Mouse (Mus musculus): ENCODE data around the gene Mmp24. TPM values are rescaled to one million over a fixed set of nuclear protein-coding genes. Genes with fewer than 3 reads are reported as not detected.

Mmp24 gene
- polyA plus RNA-seq, 1 experiment from 2014 or later = 0.08 TPM

DNA sequence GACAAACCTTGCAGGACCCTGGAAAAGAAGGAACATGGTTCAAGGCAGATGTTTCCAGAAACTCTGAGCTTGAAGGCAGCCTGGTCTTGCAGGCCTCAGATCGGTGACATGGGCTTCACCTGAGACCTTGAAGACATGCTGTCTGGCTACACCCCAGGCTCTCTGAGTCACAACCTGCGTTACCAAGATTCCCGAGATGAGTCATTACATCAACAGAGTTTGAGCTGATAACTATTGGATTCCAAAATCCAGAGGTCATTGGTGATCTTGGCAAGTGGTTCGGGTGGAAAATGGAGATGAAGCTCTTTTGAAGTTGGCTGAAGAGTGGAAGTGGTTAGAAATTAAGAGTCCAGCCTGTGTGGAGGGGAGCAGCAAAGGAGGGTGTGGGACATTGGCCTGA lies 34.5 kb downstream of the Mmp24 start:
- ATAC-seq (replicated peaks; ENCODE audit: low FRiP score, low read depth) (no peak), DNase-seq (ENCODE audit: low spot score) (no peak)
- TF ChIP-seq CTCF (IDR thresholded peaks at IDR 0.05; ENCODE audit: low read depth) = no peak
- H3K4me1 ChIP-seq (replicated peaks; ENCODE audit: insufficient read depth, low read length) = 0 out of 2 replicates have a peak, but pooled peaks cover 4% of the 10 kb centered on the region
- H3K4me2 ChIP-seq (ENCODE audit: low read length) = no peak overlapping the region
- H3K27ac ChIP-seq = no peak overlapping the region
- H3K27me3 ChIP-seq (ENCODE audit: insufficient read depth, low read length) = no peaks in the 10 kb centered on the region
- WGBS = 83% methylated on average over 4 of the region's 4 CpGs
- no peaks in the 10 kb centered on the region for H3K9me3 ChIP-seq (replicated peaks; ENCODE audit: low read length)
- H3K36me3 ChIP-seq (ENCODE audit: insufficient read depth, low read length) = no peaks in the 10 kb centered on the region
- H3K4me3 ChIP-seq (replicated peaks; ENCODE audit: low read depth, low read length) = no peak overlapping the region
- H3K9ac ChIP-seq (ENCODE audit: low read depth, low read length) = no peak overlapping the region

- H3K9me3 ChIP-seq (replicated peaks; ENCODE audit: low read length) = no peaks in the 10 kb centered on the region
- no peak overlapping the region for H3K9ac ChIP-seq (ENCODE audit: low read depth, low read length)
- peak; percentile 88 for TF ChIP-seq CTCF (IDR thresholded peaks at IDR 0.05; ENCODE audit: low read depth)
- ATAC-seq (replicated peaks; ENCODE audit: low FRiP score, low read depth) (no peak), DNase-seq (ENCODE audit: low spot score) (peak; percentile 81)
- H3K27me3 ChIP-seq (ENCODE audit: insufficient read depth, low read length) = no peaks in the 10 kb centered on the region
- no peak overlapping the region for H3K4me3 ChIP-seq (replicated peaks; ENCODE audit: low read depth, low read length)
- 38% methylated on average over 16 of the region's 16 CpGs for WGBS
- 0 out of 2 replicates have a peak, but pooled peaks cover 4% of the 10 kb centered on the region for H3K4me1 ChIP-seq (replicated peaks; ENCODE audit: insufficient read depth, low read length)
- no peak overlapping the region for H3K4me2 ChIP-seq (ENCODE audit: low read length)
- no peak overlapping the region for H3K27ac ChIP-seq
- H3K36me3 ChIP-seq (ENCODE audit: insufficient read depth, low read length) = no peaks in the 10 kb centered on the region
These were observed 36.8 kb downstream of the Mmp24 start for GRCm38 (mm10) chr2:155811821-155812396.

GRCm38 (mm10) chr2:155812637-155813036 lies 37.5 kb downstream of the Mmp24 start:
- no peaks in the 10 kb centered on the region for H3K36me3 ChIP-seq (ENCODE audit: insufficient read depth, low read length)
- H3K4me1 ChIP-seq (replicated peaks; ENCODE audit: insufficient read depth, low read length) = 0 out of 2 replicates have a peak, but pooled peaks cover 4% of the 10 kb centered on the region
- H3K9ac ChIP-seq (ENCODE audit: low read depth, low read length) = no peak overlapping the region
- DNase-seq (ENCODE audit: low spot score) (no peak), ATAC-seq (replicated peaks; ENCODE audit: low FRiP score, low read depth) (no peak)
- TF ChIP-seq CTCF (IDR thresholded peaks at IDR 0.05; ENCODE audit: low read depth) = no peak
- no peak overlapping the region for H3K27ac ChIP-seq
- no peak overlapping the region for H3K4me2 ChIP-seq (ENCODE audit: low read length)
- H3K27me3 ChIP-seq (ENCODE audit: insufficient read depth, low read length) = no peaks in the 10 kb centered on the region
- WGBS = 80% methylated on average over 4 of the region's 4 CpGs
- no peak overlapping the region for H3K4me3 ChIP-seq (replicated peaks; ENCODE audit: low read depth, low read length)
- no peaks in the 10 kb centered on the region for H3K9me3 ChIP-seq (replicated peaks; ENCODE audit: low read length)

- Histone ChIP-seq H3K27ac (no peak overlapping the region), H3K4me3 (replicated peaks; ENCODE audit: low read depth, low read length) (no peak overlapping the region), H3K9ac (ENCODE audit: low read depth, low read length) (no peak overlapping the region), H3K27me3 (ENCODE audit: insufficient read depth, low read length) (no peaks in the 10 kb centered on the region), H3K4me2 (ENCODE audit: low read length) (no peak overlapping the region), H3K9me3 (replicated peaks; ENCODE audit: low read length) (no peaks in the 10 kb centered on the region), H3K4me1 (replicated peaks; ENCODE audit: insufficient read depth, low read length) (peaks cover 6% of the 10 kb centered on the region; the same call in 1 of the 2 replicates), H3K36me3 (ENCODE audit: insufficient read depth, low read length) (0 out of 2 replicates have a peak, but pooled peaks cover 2% of the 10 kb centered on the region)
- TF ChIP-seq CTCF (IDR thresholded peaks at IDR 0.05; ENCODE audit: low read depth) = no peak
- ATAC-seq (replicated peaks; ENCODE audit: low FRiP score, low read depth) (no peak), DNase-seq (ENCODE audit: low spot score) (peak; percentile 52)
- 13% methylated on average over 5 of the region's 5 CpGs for WGBS
These were observed 39.7 kb downstream of the Mmp24 start for GRCm38 (mm10) chr2:155814829-155815228.

DNA sequence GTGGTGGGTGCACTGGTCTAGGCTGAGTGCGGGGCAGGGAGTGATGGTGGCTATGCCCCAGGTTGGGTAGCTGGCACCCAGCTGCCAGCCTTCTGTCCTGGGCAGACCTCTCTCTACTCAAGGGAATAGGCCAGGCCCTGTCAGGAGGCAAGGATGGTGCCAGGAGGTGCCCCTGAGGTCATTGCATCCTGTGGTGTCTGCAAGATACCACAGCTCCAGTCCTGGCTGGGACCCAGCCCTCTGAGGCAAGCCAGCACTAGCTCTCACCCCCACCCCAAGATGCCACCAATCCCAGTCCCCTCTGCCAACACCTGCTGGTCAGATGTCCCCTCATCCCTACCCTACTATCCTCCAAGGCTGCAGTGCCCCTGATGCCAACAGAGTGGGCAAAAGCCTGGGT lies 41.0 kb downstream of the Mmp24 start:
- Histone ChIP-seq H3K36me3 (ENCODE audit: insufficient read depth, low read length) (peaks cover 10% of the 10 kb centered on the region; the same call in 1 of the 2 replicates), H3K9me3 (replicated peaks; ENCODE audit: low read length) (no peaks in the 10 kb centered on the region), H3K4me1 (replicated peaks; ENCODE audit: insufficient read depth, low read length) (peaks cover 6% of the 10 kb centered on the region; the same call in 1 of the 2 replicates), H3K27me3 (ENCODE audit: insufficient read depth, low read length) (no peaks in the 10 kb centered on the region), H3K4me3 (replicated peaks; ENCODE audit: low read depth, low read length) (no peak overlapping the region), H3K4me2 (ENCODE audit: low read length) (no peak overlapping the region), H3K27ac (no peak overlapping the region), H3K9ac (ENCODE audit: low read depth, low read length) (no peak overlapping the region)
- ATAC-seq (replicated peaks; ENCODE audit: low FRiP score, low read depth) = no peak
- DNase-seq (ENCODE audit: low spot score) = no peak
- 100% methylated on average over 1 of the region's 1 CpGs for WGBS
- TF ChIP-seq CTCF (IDR thresholded peaks at IDR 0.05; ENCODE audit: low read depth) = no peak

GRCm38 (mm10) chr2:155817301-155818245 lies 42.4 kb downstream of the Mmp24 start:
- H3K9ac ChIP-seq (ENCODE audit: low read depth, low read length) = no peak overlapping the region
- no peak overlapping the region for H3K27ac ChIP-seq
- no peaks in the 10 kb centered on the region for H3K9me3 ChIP-seq (replicated peaks; ENCODE audit: low read length)
- H3K36me3 ChIP-seq (ENCODE audit: insufficient read depth, low read length) = peaks cover 17% of the 10 kb centered on the region
- WGBS = 76% methylated on average over 10 of the region's 10 CpGs
- DNase-seq (ENCODE audit: low spot score) (no peak), ATAC-seq (replicated peaks; ENCODE audit: low FRiP score, low read depth) (no peak)
- H3K4me2 ChIP-seq (ENCODE audit: low read length) = peak overlapping the region; percentile 96; the same call in 1 of the 2 replicates
- peak overlapping the region; percentile 76; the same call in 1 of the 2 replicates for H3K4me3 ChIP-seq (replicated peaks; ENCODE audit: low read depth, low read length)
- TF ChIP-seq CTCF (IDR thresholded peaks at IDR 0.05; ENCODE audit: low read depth) = no peak
- H3K4me1 ChIP-seq (replicated peaks; ENCODE audit: insufficient read depth, low read length) = peaks cover 3% of the 10 kb centered on the region; the same call in 1 of the 2 replicates
- H3K27me3 ChIP-seq (ENCODE audit: insufficient read depth, low read length) = no peaks in the 10 kb centered on the region
